Mouse (Mus musculus): ENCODE measurements around the gene Grid1. TPM values are rescaled to one million over a fixed set of nuclear protein-coding genes. Genes with fewer than 3 reads are reported as not detected.
A peak's percentile ranks its signal among the peaks of the same experiment; 100 is the strongest.

Gene Grid1
- polyA plus RNA-seq, 1 experiment from 2014 or later = 7.1 TPM

DNA sequence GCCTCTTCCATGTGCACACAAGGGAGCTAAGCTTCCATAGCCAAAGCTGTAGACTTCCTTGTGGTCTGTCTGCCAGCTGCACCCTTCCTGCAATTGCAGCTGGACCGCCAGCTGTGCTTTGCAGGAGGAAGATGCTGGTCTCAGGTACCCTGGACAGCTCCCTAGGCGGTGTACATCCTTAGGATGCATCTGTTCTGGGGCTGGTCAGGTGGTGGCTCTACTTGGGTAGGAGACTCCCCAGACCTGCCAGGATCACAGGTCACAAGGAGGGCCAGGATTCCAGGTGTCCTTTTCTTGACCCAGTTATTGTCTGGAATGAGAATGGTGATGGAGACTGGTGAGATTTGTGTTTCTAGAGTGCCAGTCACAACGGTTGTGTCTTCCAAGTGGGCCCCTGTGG is 3.6 kb upstream of the Grid1 start:
- H3K4me2 ChIP-seq = no peak overlapping the region
- no peak for ATAC-seq (ENCODE audit: low FRiP score, low read depth)
- H3K27ac ChIP-seq (replicated peaks) = no peak overlapping the region
- peaks cover 16% of the 10 kb centered on the region for H3K4me1 ChIP-seq (replicated peaks)
- WGBS = 52% methylated on average over 3 of the region's 3 CpGs
- H3K9ac ChIP-seq = no peak overlapping the region
- H3K27me3 ChIP-seq = peaks cover 27% of the 10 kb centered on the region
- H3K4me3 ChIP-seq = no peak overlapping the region
- H3K36me3 ChIP-seq = no peaks in the 10 kb centered on the region
- no peaks in the 10 kb centered on the region for H3K9me3 ChIP-seq

DNA sequence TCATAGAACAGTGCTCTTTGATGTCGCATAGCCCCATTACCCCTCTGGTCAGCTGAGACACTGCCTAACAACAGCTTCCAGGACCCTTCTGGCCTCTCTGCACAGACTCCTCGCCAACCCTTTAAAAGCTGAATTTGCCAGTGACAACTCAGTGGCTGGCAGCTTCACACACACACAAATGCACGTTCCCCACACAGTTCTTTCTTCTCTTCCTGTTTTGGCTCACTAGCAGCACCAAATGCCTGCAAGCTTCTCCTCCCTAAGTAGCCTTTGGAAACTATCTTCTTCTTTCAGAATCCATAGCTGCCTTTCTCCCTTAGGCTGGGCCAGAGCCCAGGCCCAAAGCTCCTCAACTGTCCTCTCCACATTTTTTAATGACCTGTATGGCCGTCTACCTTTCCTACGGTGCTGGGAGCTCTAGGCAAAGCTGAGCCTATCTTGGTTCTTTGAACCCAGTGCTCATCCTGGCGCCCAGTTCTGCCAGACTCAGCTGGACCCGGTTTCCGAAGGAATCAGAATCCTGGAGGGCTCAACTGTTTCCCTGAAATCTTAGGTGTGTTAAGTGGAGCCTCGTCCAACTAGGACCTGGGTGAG is 1.4 kb upstream of the Grid1 start:
- Histone ChIP-seq H3K4me2 (peak overlapping the region; percentile 86), H3K36me3 (no peaks in the 10 kb centered on the region), H3K9me3 (no peaks in the 10 kb centered on the region), H3K4me3 (peak overlapping the region; percentile 73), H3K9ac (peak overlapping the region; percentile 78), H3K27me3 (peaks cover 27% of the 10 kb centered on the region), H3K4me1 (replicated peaks) (peaks cover 35% of the 10 kb centered on the region), H3K27ac (replicated peaks) (peak overlapping the region; percentile 78)
- 7% methylated on average over 9 of the region's 9 CpGs for WGBS
- no peak for ATAC-seq (ENCODE audit: low FRiP score, low read depth)

DNA sequence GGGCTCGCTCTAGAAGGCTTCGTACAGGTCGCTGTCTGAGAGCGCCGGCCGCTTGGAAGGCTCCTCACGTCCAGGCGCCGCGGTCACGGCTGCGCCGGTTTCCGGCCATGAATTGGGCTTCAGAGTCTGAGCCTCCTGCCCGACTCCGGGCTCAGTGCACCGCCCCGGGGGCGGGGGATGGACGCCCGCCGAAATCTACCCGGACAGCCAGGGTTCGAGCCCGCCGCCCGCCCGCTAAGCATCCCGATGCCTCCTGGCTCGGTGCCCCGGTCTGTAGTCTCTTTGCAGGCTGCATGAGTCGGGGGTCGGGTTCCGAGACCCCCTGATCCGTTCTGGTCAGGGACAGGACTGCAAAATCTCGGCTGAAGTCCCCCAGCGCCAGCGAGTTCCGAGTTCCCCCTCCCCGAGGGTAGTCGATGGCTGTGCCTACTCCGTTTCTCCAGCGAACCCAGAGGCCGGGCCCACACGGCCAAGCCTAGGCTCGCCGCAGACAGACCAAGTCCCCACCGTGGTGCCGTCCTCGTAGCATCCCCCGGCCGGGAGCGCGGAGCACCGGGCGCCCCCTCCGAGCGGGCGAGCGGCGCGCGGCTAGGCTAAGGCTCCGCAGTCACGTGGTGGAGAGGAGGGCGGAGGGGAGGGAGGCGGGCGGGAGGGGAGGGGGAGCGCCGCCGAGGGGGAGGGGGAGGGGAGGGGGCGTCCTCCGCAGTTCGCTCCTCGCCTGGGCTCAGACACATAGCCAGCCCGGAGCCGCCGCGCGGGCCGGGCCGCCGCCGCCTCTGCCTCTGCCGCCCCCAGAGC is 588 bp upstream of the Grid1 start:
- Histone ChIP-seq H3K4me2 (peak overlapping the region; percentile 86), H3K4me1 (replicated peaks) (peaks cover 42% of the 10 kb centered on the region), H3K4me3 (peak overlapping the region; percentile 73), H3K27me3 (peaks cover 27% of the 10 kb centered on the region), H3K27ac (replicated peaks) (peak overlapping the region; percentile 88), H3K9ac (peak overlapping the region; percentile 78), H3K9me3 (no peaks in the 10 kb centered on the region), H3K36me3 (no peaks in the 10 kb centered on the region)
- WGBS = 2% methylated on average over 59 of the region's 85 CpGs
- ATAC-seq (ENCODE audit: low FRiP score, low read depth) = peak; percentile 85

DNA sequence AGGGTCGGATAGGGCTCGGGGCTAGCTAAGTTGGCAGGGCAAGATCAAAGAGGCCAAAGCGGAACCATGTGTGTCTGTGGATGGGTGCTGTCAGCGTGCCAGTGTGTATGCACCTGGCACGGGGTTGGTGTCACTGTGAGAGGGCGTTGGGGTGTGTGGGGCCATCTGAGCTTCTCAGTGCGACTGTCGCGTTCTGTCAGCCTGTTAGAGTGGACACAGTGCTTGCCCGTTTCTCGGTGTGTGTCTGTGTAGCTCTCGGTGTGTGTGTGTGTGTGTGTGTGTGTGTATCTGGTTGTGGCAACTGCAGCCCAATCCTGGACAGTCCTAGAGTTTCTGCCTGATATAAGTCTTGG is 721 bp downstream of the Grid1 start:
- Histone ChIP-seq H3K27ac (replicated peaks) (peak overlapping the region; percentile 88), H3K9me3 (no peaks in the 10 kb centered on the region), H3K9ac (peak overlapping the region; percentile 78), H3K4me1 (replicated peaks) (peaks cover 42% of the 10 kb centered on the region), H3K4me3 (peak overlapping the region; percentile 73), H3K27me3 (peaks cover 27% of the 10 kb centered on the region), H3K4me2 (peak overlapping the region; percentile 86), H3K36me3 (no peaks in the 10 kb centered on the region)
- WGBS = 0% methylated on average over 12 of the region's 12 CpGs
- ATAC-seq (ENCODE audit: low FRiP score, low read depth) = peak; percentile 1; the same call in 1 of the 2 replicates

DNA sequence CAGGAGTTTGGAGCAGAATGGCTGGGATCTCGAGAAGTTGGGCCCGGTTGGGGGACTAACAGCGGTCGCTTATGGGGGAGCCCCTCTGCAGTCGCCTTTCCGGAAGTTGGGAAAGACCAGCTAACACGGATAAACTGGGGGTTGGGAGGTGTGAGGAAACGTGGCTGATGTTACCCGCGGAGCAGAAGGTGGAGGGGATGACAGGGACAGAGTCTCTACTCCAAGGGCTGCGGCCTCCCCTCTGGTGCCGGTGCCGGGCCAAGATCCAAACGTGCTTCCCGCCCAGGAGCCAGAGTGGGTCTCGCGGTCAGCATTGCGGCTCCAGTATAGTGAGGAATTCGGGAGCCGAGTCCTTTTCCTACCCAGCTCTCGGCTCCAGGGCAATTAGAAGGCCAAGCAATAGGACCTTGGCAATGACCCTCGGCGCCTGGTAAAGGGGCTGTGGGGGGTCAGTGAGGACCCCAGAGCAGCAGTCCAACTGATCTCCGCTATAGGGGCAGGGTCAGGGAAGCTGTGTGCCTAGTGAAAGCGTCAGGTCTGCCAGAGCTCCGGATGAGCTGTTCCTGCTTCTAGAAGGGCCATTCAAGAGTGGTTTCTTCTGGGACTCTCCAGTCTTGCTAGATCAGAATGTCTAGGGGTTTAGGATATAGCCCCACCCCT is 1.4 kb downstream of the Grid1 start:
- Histone ChIP-seq H3K36me3 (no peaks in the 10 kb centered on the region), H3K27me3 (peaks cover 22% of the 10 kb centered on the region), H3K27ac (replicated peaks) (no peak overlapping the region), H3K4me2 (peak overlapping the region; percentile 86), H3K4me1 (replicated peaks) (peaks cover 48% of the 10 kb centered on the region), H3K9ac (peak overlapping the region; percentile 78), H3K9me3 (no peaks in the 10 kb centered on the region), H3K4me3 (peak overlapping the region; percentile 73)
- no peak for ATAC-seq (ENCODE audit: low FRiP score, low read depth)
- WGBS = 2% methylated on average over 26 of the region's 26 CpGs

DNA sequence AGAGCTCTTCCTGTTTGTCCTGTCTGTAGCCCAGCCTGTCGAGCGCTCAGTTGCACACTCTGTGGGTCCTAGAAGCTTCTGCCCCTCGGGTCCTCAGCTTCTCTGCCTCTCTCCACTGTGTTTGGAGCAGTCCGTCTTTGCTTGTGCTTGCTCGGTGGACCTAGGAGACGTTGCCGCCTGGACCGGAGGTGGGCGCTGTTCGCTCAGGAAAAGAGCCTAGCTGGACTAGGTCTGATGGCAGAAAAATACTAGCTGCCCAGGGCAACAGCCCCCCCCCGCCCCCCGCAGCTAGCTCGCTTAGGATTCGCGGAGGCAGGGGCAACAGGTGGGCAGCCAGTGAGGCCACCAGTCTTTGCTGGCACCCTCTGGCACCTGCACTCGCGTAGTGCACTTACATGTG is 3.2 kb downstream of the Grid1 start:
- H3K4me2 ChIP-seq = peak overlapping the region; percentile 86
- peaks cover 50% of the 10 kb centered on the region for H3K4me1 ChIP-seq (replicated peaks)
- peak; percentile 52 for ATAC-seq (ENCODE audit: low FRiP score, low read depth)
- H3K9me3 ChIP-seq = no peaks in the 10 kb centered on the region
- H3K9ac ChIP-seq = peak overlapping the region; percentile 44
- no peaks in the 10 kb centered on the region for H3K36me3 ChIP-seq
- peak overlapping the region; percentile 73 for H3K4me3 ChIP-seq
- under 1% methylated on average over 17 of the region's 17 CpGs for WGBS
- H3K27ac ChIP-seq (replicated peaks) = no peak overlapping the region
- peaks cover 5% of the 10 kb centered on the region; the same call in 1 of the 2 replicates for H3K27me3 ChIP-seq

DNA sequence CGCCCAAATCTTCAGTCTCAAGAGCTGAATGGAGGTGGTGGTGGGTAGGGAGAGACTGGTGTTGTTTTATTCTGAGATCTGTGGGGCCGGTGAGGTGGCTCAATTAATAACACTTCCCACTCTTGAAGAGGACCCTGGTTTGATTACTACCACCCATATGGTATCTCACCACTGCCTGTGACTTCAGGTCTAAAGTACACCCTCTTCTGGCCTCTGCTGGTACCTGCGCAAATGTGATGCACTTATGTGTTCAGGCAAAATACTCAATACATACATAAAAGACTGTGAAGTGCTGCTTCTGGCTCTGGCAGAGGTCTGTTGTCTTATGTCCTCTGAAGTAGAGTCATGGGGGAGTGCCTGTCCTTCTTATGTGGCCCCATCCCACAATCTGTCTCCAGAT is 4.3 kb downstream of the Grid1 start:
- H3K4me3 ChIP-seq = no peak overlapping the region
- no peak for ATAC-seq (ENCODE audit: low FRiP score, low read depth)
- no peak overlapping the region for H3K4me2 ChIP-seq
- no peaks in the 10 kb centered on the region for H3K36me3 ChIP-seq
- no peak overlapping the region for H3K27ac ChIP-seq (replicated peaks)
- H3K27me3 ChIP-seq = no peaks in the 10 kb centered on the region
- no peaks in the 10 kb centered on the region for H3K9me3 ChIP-seq
- 77% methylated on average over 3 of the region's 3 CpGs for WGBS
- peaks cover 45% of the 10 kb centered on the region for H3K4me1 ChIP-seq (replicated peaks)
- H3K9ac ChIP-seq = no peak overlapping the region

DNA sequence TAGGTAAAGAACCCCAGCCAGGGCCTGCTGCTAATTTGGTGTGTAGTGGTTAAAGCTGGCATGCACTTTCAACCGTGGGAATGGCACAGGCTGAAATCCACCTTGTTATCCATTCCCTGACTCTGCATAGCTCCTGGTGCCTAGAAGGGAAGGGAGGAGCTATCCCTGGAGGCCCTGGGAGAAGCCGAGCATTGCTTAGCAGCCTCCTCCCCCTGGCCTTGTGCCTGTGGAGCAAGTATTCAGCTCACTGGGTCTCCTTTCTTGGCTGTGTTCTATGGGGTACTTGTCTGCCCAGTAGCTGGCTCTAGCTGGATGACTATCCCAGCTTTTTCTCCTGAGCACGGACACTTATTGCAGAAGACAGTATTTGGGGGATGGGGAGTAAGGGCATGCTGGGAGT is 6.0 kb downstream of the Grid1 start:
- peak; percentile 57 for ATAC-seq (ENCODE audit: low FRiP score, low read depth)
- Histone ChIP-seq H3K27ac (replicated peaks) (no peak overlapping the region), H3K9me3 (no peaks in the 10 kb centered on the region), H3K27me3 (no peaks in the 10 kb centered on the region), H3K4me1 (replicated peaks) (peaks cover 44% of the 10 kb centered on the region), H3K4me2 (no peak overlapping the region), H3K36me3 (no peaks in the 10 kb centered on the region), H3K9ac (no peak overlapping the region), H3K4me3 (no peak overlapping the region)
- WGBS = 28% methylated on average over 3 of the region's 3 CpGs

DNA sequence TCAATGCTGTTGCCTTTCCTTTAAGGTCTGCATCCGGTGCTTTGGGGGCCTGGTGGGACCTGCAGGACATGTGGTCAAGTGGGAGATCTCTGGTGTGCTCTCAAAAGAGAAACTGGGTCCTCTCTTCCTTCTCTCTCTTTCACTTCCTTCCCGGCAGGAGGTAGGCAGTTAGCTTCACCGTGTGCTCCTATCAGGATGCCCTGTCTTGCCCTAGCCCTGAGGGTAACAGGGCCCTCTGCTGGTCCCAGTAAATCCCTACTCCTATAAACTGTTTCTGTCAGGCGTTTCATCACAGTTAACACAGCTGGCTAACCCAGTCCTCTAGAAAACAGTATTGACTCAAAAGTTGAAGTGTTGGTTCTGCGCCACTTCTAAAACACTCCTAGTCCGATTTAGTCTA is 9.9 kb downstream of the Grid1 start:
- H3K27ac ChIP-seq (replicated peaks) = no peak overlapping the region
- no peak overlapping the region for H3K4me3 ChIP-seq
- no peaks in the 10 kb centered on the region for H3K36me3 ChIP-seq
- no peaks in the 10 kb centered on the region for H3K27me3 ChIP-seq
- H3K4me2 ChIP-seq = no peak overlapping the region
- no peak for ATAC-seq (ENCODE audit: low FRiP score, low read depth)
- no peaks in the 10 kb centered on the region for H3K9me3 ChIP-seq
- H3K9ac ChIP-seq = no peak overlapping the region
- peaks cover 13% of the 10 kb centered on the region for H3K4me1 ChIP-seq (replicated peaks)
- 72% methylated on average over 6 of the region's 6 CpGs for WGBS

DNA sequence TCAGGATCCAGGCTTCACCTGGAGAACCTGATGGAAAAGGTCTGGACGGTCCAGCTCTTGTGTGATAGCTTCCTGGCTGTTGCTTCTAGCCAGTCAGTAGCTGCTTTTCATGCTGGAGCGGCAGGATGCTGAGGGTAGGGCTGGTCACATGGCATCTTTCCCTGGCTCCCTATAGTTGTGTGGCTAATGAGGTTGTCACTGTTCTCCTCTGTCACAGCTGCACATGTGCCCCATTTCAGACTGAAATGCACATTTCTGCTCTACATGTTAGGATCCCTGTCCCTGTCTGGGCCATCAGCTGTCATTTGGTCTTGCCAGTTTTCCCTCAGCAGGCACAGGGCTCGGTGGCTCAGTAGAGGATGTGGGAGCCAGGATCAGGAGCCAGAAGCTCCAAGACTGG is 17.2 kb downstream of the Grid1 start:
- no peaks in the 10 kb centered on the region for H3K27me3 ChIP-seq
- no peaks in the 10 kb centered on the region for H3K9me3 ChIP-seq
- WGBS = 67% methylated on average over 3 of the region's 3 CpGs
- no peak overlapping the region for H3K9ac ChIP-seq
- H3K4me3 ChIP-seq = no peak overlapping the region
- H3K27ac ChIP-seq (replicated peaks) = 0 out of 2 replicates have a peak overlapping the region, but pooled peaks have one; percentile 9
- no peaks in the 10 kb centered on the region for H3K4me1 ChIP-seq (replicated peaks)
- H3K36me3 ChIP-seq = no peaks in the 10 kb centered on the region
- H3K4me2 ChIP-seq = no peak overlapping the region
- ATAC-seq (ENCODE audit: low FRiP score, low read depth) = 0 out of 2 replicates have a peak, but pooled peaks have one; percentile 16

DNA sequence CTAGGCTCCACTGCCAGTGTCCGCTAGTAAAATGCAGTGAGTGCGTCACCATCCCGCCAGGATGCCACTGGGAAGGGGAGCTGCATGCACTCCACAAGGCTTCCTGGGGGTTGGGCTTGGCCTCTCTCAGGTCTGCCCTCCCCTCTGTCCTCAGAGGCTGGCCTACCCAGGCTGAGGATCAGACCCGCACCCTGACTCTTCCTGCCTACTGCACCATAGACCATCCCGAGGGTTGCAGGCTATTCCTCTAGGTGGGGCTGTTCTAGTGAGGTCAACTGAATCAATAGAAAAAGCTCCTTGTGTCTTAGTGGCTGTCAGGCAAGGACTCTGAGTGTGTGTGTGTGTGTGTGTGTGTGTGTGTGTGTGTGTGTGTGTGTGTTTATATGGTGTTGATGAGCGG is 19.1 kb downstream of the Grid1 start:
- Histone ChIP-seq H3K36me3 (no peaks in the 10 kb centered on the region), H3K4me1 (replicated peaks) (no peaks in the 10 kb centered on the region), H3K4me3 (no peak overlapping the region), H3K9me3 (no peaks in the 10 kb centered on the region), H3K9ac (no peak overlapping the region), H3K27ac (replicated peaks) (no peak overlapping the region), H3K27me3 (no peaks in the 10 kb centered on the region), H3K4me2 (no peak overlapping the region)
- ATAC-seq (ENCODE audit: low FRiP score, low read depth) = no peak
- 75% methylated on average over 6 of the region's 6 CpGs for WGBS

DNA sequence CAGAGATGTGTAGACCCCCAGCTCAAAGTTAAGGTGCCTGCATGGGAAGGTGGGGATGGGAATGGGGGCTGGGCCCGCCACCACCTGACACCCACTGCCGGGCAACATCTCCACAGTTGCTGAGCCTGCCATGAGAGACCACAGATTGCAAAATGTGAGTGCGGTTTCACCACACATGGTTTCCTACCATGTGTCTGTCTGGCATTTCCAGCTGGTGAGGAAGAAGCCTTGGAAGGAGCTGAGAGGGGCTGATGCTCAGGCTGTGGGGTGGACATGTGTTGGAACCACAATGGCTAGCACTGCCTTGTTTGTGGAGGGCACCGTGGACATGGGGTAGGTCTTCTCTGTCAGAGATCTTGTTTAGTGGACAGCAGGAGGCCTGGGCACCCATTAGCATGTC is 20.0 kb downstream of the Grid1 start:
- Histone ChIP-seq H3K27ac (replicated peaks) (no peak overlapping the region), H3K4me3 (no peak overlapping the region), H3K9ac (no peak overlapping the region), H3K4me2 (no peak overlapping the region), H3K4me1 (replicated peaks) (no peaks in the 10 kb centered on the region), H3K36me3 (no peaks in the 10 kb centered on the region), H3K27me3 (no peaks in the 10 kb centered on the region), H3K9me3 (no peaks in the 10 kb centered on the region)
- no peak for ATAC-seq (ENCODE audit: low FRiP score, low read depth)
- WGBS = 88% methylated on average over 4 of the region's 4 CpGs
